Mouse (Mus musculus) stomach, postnatal 0 days (tissue): ENCODE results near the gene Saa2.

Experiments used
- CTCF ChIP-seq: IDR thresholded peaks from 2 replicates; pipeline ENCODE4 v1.5.1; 2016; ENCODE audit warnings: antibody characterized with exemption, low read depth, mild to moderate bottlenecking, moderate library complexity
- EP300 ChIP-seq: optimal IDR thresholded peaks from 2 replicates; pipeline ENCODE3; 2016; ENCODE audit warnings: antibody characterized with exemption

DNA sequence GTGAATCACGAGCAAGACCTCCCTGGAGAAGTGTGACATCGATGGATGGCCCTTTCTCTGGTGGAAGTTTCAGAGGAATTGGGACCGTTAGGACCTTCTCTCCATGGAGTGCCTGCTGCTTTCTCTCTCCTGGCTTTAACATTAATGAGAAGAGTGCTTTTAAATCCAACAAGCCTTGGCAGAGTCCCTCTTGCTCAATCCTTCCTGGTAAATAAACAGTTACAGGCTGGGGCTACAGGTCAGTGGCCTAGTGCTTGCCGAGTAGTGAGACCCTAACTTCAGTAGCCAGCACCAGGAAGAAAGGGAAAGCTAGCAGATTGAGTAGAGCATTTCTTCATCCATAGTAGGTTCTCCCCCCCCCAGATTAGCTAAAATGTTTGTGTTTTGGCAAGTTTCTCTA is 19.1 kb upstream of the Saa2 start, which contains the start of gene Saa4:
- TF ChIP-seq CTCF: no peak
- TF ChIP-seq EP300: no peak
